In genomic region chr7:83558741-83559280, GRCm38 (mm10) we compare ENCODE assay signal across 28 mouse cellular contexts. TPM values are rescaled to one million over a fixed set of nuclear protein-coding genes. Genes with fewer than 3 reads are reported as not detected.
A peak's percentile ranks its signal among the peaks of the same experiment; 100 is the strongest.
DNase-seq lines count a peak whose midpoint lies in the region; ATAC-seq and TF ChIP-seq lines count a peak whose summit lies in the region.
"Had no signal": no experiment of that assay in that cellular context is flagged by ENCODE, and none has a peak within 500 bp of the region (broad histone marks: within the 10 kb centered on the region; RNA-seq: fewer than 3 reads in every experiment).

No protein-coding gene starts in this region.

- H3K9ac ChIP-seq in kidney, embryonic 14.5 days (ENCODE audit: low read depth, low read length) = no peak overlapping the region
- H3K9ac ChIP-seq in lung, postnatal 0 days (replicated peaks; ENCODE audit: low read depth) = no peak overlapping the region
- H3K9ac ChIP-seq: embryonic facial prominence, embryonic 12.5 days; embryonic facial prominence, embryonic 15.5 days; forebrain, embryonic 13.5 days; hindbrain, embryonic 13.5 days had no signal

- WGBS in kidney, adult 2 months = 33% methylated on average over 5 of the region's 5 CpGs
- 53% methylated on average over 5 of the region's 5 CpGs for WGBS in kidney, embryonic 14.5 days
- 43% methylated on average over 5 of the region's 5 CpGs for WGBS in lung, postnatal 0 days

- peak; percentile 29; the same call in 1 of the 2 replicates for TF ChIP-seq EP300 in lung, postnatal 0 days (IDR thresholded peaks at IDR 0.05)

- no peak overlapping the region for H3K4me2 ChIP-seq in kidney, embryonic 14.5 days (replicated peaks; ENCODE audit: low read depth, low read length)
- no peak overlapping the region for H3K4me2 ChIP-seq in lung, postnatal 0 days (replicated peaks; ENCODE audit: low read depth, low read length)
- H3K4me2 ChIP-seq: embryonic facial prominence, embryonic 12.5 days; embryonic facial prominence, embryonic 15.5 days; forebrain, embryonic 13.5 days; heart, embryonic 11.5 days; hindbrain, embryonic 13.5 days had no signal

- no peak overlapping the region for H3K4me3 ChIP-seq in kidney, adult 2 months (ENCODE audit: insufficient read depth, low read depth, low read length)
- H3K4me3 ChIP-seq in kidney, embryonic 14.5 days (ENCODE audit: low read length) = no peak overlapping the region
- H3K4me3 ChIP-seq in lung, postnatal 0 days (ENCODE audit: low read depth, low read length) = no peak overlapping the region
- H3K4me3 ChIP-seq: embryonic facial prominence, embryonic 12.5 days; embryonic facial prominence, embryonic 15.5 days; erythroblast, embryonic 14.5 days; forebrain, embryonic 13.5 days; hindbrain, embryonic 10.5 days; hindbrain, embryonic 13.5 days had no signal

- no peak overlapping the region for H3K27ac ChIP-seq in kidney, adult 2 months (ENCODE audit: insufficient read depth, low read depth, low read length)
- H3K27ac ChIP-seq in kidney, embryonic 14.5 days (ENCODE audit: low read depth, low read length) = no peak overlapping the region
- no peak overlapping the region for H3K27ac ChIP-seq in lung, postnatal 0 days (ENCODE audit: low read length)
- H3K27ac ChIP-seq: embryonic facial prominence, embryonic 12.5 days; embryonic facial prominence, embryonic 15.5 days; forebrain, embryonic 13.5 days; hindbrain, embryonic 10.5 days; hindbrain, embryonic 13.5 days had no signal

- ATAC-seq in kidney, embryonic 14.5 days (ENCODE audit: low FRiP score, low TSS enrichment) = no peak
- ATAC-seq in lung, postnatal 0 days = peak; percentile 68
- no peak for ATAC-seq in erythroblast, adult 5-6 weeks (replicated peaks; ENCODE audit: low FRiP score, poor library complexity, severe bottlenecking)
- ATAC-seq: CD4-positive, CD25-positive, alpha-beta regulatory T cell, adult 4 months; forebrain, embryonic 13.5 days; forebrain, embryonic 16.5 days; hindbrain, embryonic 16.5 days had no signal

- peaks cover 10% of the 10 kb centered on the region; the same call in 1 of the 2 replicates for H3K4me1 ChIP-seq in kidney, adult 2 months (ENCODE audit: control insufficient read depth, insufficient read depth, low read length)
- no peaks in the 10 kb centered on the region for H3K4me1 ChIP-seq in kidney, embryonic 14.5 days (ENCODE audit: control insufficient read depth, insufficient read depth, low read length)
- H3K4me1 ChIP-seq in lung, postnatal 0 days (ENCODE audit: insufficient read depth, low read depth, low read length) = no peaks in the 10 kb centered on the region
- H3K4me1 ChIP-seq: embryonic facial prominence, embryonic 12.5 days; embryonic facial prominence, embryonic 15.5 days; forebrain, embryonic 13.5 days; hindbrain, embryonic 13.5 days had no signal

- H3K27me3 ChIP-seq in kidney, adult 2 months (replicated peaks; ENCODE audit: control insufficient read depth, insufficient read depth, low read length) = no peaks in the 10 kb centered on the region
- no peaks in the 10 kb centered on the region for H3K27me3 ChIP-seq in kidney, embryonic 14.5 days (ENCODE audit: control insufficient read depth, insufficient read depth, low read length)
- H3K27me3 ChIP-seq in lung, postnatal 0 days (replicated peaks; ENCODE audit: insufficient read depth, low read length) = no peaks in the 10 kb centered on the region
- H3K27me3 ChIP-seq: embryonic facial prominence, embryonic 12.5 days; embryonic facial prominence, embryonic 15.5 days; forebrain, embryonic 13.5 days; hindbrain, embryonic 13.5 days had no signal

- no peak for TF ChIP-seq POLR2A in kidney, adult 2 months (IDR thresholded peaks at IDR 0.05; ENCODE audit: low read depth, low read length)

- H3K36me3 ChIP-seq in kidney, adult 2 months (ENCODE audit: control insufficient read depth, insufficient read depth, low read length) = no peaks in the 10 kb centered on the region
- no peaks in the 10 kb centered on the region for H3K36me3 ChIP-seq in kidney, embryonic 14.5 days (ENCODE audit: control insufficient read depth, insufficient read depth, low read length)
- no peaks in the 10 kb centered on the region for H3K36me3 ChIP-seq in lung, postnatal 0 days (ENCODE audit: insufficient read depth, low read length)
- H3K36me3 ChIP-seq: embryonic facial prominence, embryonic 12.5 days; embryonic facial prominence, embryonic 15.5 days; hindbrain, embryonic 10.5 days; hindbrain, embryonic 13.5 days had no signal

- peak; percentile 50 for DNase-seq in kidney, adult 2 months
- peak; percentile 67 for DNase-seq in lung, postnatal 0 days (ENCODE audit: low spot score)
- no peak for DNase-seq in lung, postnatal 14 days
- peak; percentile 48 for DNase-seq in Muller cell, postnatal 12 days (ENCODE audit: inconsistent ontology term)
- DNase-seq in ovary, postnatal 36 days (ENCODE audit: low spot score) = no peak
- DNase-seq: adrenal gland, postnatal 10 days; adrenal gland, postnatal 36 days; B cell, adult 2 months; cerebellum, adult 18-20 months; cerebellum, adult 9-10 months; cerebellum, postnatal 14 days; gastrocnemius, postnatal 10 days; gastrocnemius, postnatal 36 days; heart, postnatal 36 days had no signal

- no peak for TF ChIP-seq CTCF in kidney, adult 2 months (conservative IDR thresholded peaks at IDR 0.05; ENCODE audit: insufficient read depth, insufficient read length, low read depth, low read length)
- no peak for TF ChIP-seq CTCF in lung, postnatal 0 days (IDR thresholded peaks at IDR 0.05)

- H3K9me3 ChIP-seq in kidney, embryonic 14.5 days (ENCODE audit: control insufficient read depth, low read length) = no peaks in the 10 kb centered on the region
- H3K9me3 ChIP-seq in lung, postnatal 0 days (ENCODE audit: low read length) = no peaks in the 10 kb centered on the region
- H3K9me3 ChIP-seq: embryonic facial prominence, embryonic 12.5 days; embryonic facial prominence, embryonic 15.5 days; forebrain, embryonic 13.5 days; hindbrain, embryonic 10.5 days; hindbrain, embryonic 13.5 days had no signal

RNA-seq across cellular contexts. Expression of gene Tmc3, which starts 25.9 kb away (rescaled TPM):
- polyA plus RNA-seq in kidney, adult 2 months (2012; rRNA removed) = 0.88 and 1.0 TPM in 2 replicates
- polyA plus RNA-seq in kidney, embryonic 14.5 days (2014; fragmentation: Nextera tagmentation; extraction: Ambion mirVana) = 0.84 and 0.91 TPM in 2 replicates
- 0.11 and 0.24 TPM in 2 replicates for polyA plus RNA-seq in lung, postnatal 0 days (2015; fragmentation: Nextera tagmentation; extraction: Ambion mirVana)
- 2.9 and 10.2 TPM in 2 replicates for total RNA-seq in erythroblast, adult 5-6 weeks (2015; ENCODE audit: low replicate concordance)
- 8.8 and 12.2 TPM in 2 replicates for total RNA-seq in erythroblast, adult 5-6 weeks (2017; ENCODE audit: low replicate concordance)
- total RNA-seq: granulocyte monocyte progenitor cell, adult 5-6 weeks; MEL had no signal
- polyA plus RNA-seq: erythroblast, embryonic 14.5 days had no signal

Comparison
In these comparisons a context has a peak if more than half of its experiments do, and no peak if none do; other contexts are left out.
1. DNase-seq: peak in kidney, adult 2 months (single experiment), lung, postnatal 0 days (single experiment) and Muller cell, postnatal 12 days (single experiment); none in lung, postnatal 14 days (single experiment) and ovary, postnatal 36 days (single experiment).